Mouse (Mus musculus) heart, embryonic 13.5 days (tissue): Measurements from ENCODE around the gene Selenow. TPM values are rescaled to one million over a fixed set of nuclear protein-coding genes. Genes with fewer than 3 reads are reported as not detected.

ENCODE experiments used
- ATAC-seq: fragments of 200-750 bp; cut with Nextera tagmentation; 2 replicates; pipeline ENCODE4 v1.8.0; 2017; ENCODE audit warnings: moderate TSS enrichment; ENCODE audit not compliant: insufficient number of reproducible peaks, low FRiP score, low TSS enrichment; ENCODE audit errors: extremely low read depth
- H3K27ac ChIP-seq: fragments of 300-500 bp; sonication (generic); replicated peaks from 2 replicates; pipeline ENCODE4 v1.5.1; 2015; ENCODE audit warnings: moderate library complexity, mild to moderate bottlenecking, inconsistent platforms
- H3K27me3 ChIP-seq: fragments of 300-500 bp; sonication (generic); replicated peaks from 2 replicates; pipeline ENCODE4 v1.6.1; 2015; ENCODE audit warnings: mild to moderate bottlenecking, inconsistent platforms
- H3K36me3 ChIP-seq: fragments of 300-500 bp; sonication (generic); 2 replicates; pipeline ENCODE4 v1.6.1; 2015; ENCODE audit warnings: mild to moderate bottlenecking, inconsistent platforms
- H3K4me1 ChIP-seq: fragments of 300-500 bp; sonication (generic); 2 replicates; pipeline ENCODE4 v1.6.1; 2015; ENCODE audit warnings: inconsistent platforms
- H3K4me2 ChIP-seq: fragments of 300-500 bp; sonication (generic); 2 replicates; pipeline ENCODE4 v1.6.1; 2015; ENCODE audit warnings: inconsistent platforms, mild to moderate bottlenecking, moderate library complexity
- H3K4me3 ChIP-seq: fragments of 300-500 bp; sonication (generic); 2 replicates; pipeline ENCODE4 v1.5.1; 2015; ENCODE audit warnings: moderate library complexity, mild to moderate bottlenecking, inconsistent platforms
- H3K9ac ChIP-seq: fragments of 300-500 bp; sonication (generic); 2 replicates; pipeline ENCODE4 v1.6.1; 2015; ENCODE audit warnings: inconsistent platforms, mild to moderate bottlenecking, moderate library complexity
- H3K9me3 ChIP-seq: fragments of 300-500 bp; sonication (generic); 2 replicates; pipeline ENCODE4 v1.6.1; 2016; ENCODE audit warnings: inconsistent platforms
- WGBS: fragments of 180-500 bp; shearing (Covaris S2); methylation state at CpG from one replicate; pipeline ENCODE4 v1.1.7; 2015; ENCODE audit warnings: mixed read lengths; 5-methylcytosine and 5-hydroxymethylcytosine counted together
- polyA plus RNA-seq: library from polyadenylated mRNA; unstranded; fragments of >200 nt; fragmentation: Nextera tagmentation; extraction: Ambion mirVana; gene quantifications from 2 replicates; pipeline ENCODE4 v1.2.1, GENCODE M21; 2015

Gene Selenow
- 667 and 720 TPM in 2 replicates for polyA plus RNA-seq

DNA sequence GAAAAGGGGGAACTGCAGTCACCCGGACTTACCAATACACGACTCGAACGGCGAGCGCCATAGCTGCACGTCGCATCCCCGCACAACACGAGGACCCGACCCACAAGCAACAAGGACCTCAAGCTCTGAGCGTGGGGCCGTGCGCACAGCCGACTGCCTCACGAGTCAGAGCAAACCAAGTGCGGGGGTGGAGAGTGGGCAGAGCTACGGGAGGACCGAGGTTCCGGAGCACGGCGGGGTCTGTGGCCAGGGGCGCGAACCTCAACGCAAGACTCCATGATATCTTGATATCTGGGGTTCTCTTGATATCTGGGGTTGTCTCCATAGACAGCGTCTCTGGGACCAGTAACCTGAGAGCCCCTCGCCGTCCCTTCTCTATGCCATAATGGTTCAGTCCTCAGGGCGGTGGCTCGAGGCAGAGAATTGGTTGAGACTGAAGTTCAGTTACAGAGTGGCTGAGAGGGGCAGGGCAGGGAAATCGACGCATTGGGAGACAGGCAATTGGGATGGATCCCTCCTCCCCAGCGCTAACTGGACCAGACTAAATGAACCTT lies at the start of gene Selenow:
Selenow (minus strand) TSS at position 183 of the 554 bp plus-strand sequence.
- Histone ChIP-seq H3K4me2 (peak within 1 kb of the TSS; percentile 79), H3K36me3 (peaks cover 31% of the 10 kb centered on the region), H3K27ac (peak within 1 kb of the TSS; percentile 81), H3K9me3 (no peaks in the 10 kb centered on the region), H3K4me3 (peak within 1 kb of the TSS; percentile 86), H3K4me1 (peaks cover 25% of the 10 kb centered on the region), H3K9ac (peak within 1 kb of the TSS; percentile 93), H3K27me3 (0 out of 2 replicates have a peak, but pooled peaks cover 6% of the 10 kb centered on the region)
- WGBS: under 1% methylated on average over 33 of the region's 33 CpGs
- ATAC-seq: peak; percentile 92

DNA sequence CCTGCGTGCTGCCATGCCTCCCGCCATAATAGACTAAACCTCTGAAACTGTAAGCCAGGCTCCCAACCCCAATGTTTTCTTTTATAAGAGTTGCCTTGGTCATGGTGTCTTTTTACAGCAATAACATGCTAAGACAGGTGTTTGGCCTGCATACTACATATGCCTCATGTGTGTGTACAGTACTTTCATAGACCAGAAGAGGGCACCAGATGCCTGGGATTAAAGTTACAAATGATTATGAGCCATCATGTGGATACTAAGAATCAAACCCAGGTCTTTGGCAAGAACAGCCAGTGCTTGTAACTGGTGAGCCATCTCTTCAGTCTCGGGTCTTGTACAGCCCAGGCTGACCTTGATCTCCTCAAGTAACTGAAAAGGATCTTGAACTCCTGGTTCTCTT lies 47.5 kb upstream of the Selenow start:
- peaks cover 11% of the 10 kb centered on the region for H3K4me1 ChIP-seq
- no peak overlapping the region for H3K4me2 ChIP-seq
- WGBS: 83% methylated on average over 3 of the region's 3 CpGs
- H3K9ac ChIP-seq: no peak overlapping the region
- no peak for ATAC-seq
- H3K27me3 ChIP-seq: no peaks in the 10 kb centered on the region
- H3K9me3 ChIP-seq: no peaks in the 10 kb centered on the region
- H3K4me3 ChIP-seq: no peak overlapping the region
- H3K27ac ChIP-seq: no peak overlapping the region
- H3K36me3 ChIP-seq: peaks cover 51% of the 10 kb centered on the region

DNA sequence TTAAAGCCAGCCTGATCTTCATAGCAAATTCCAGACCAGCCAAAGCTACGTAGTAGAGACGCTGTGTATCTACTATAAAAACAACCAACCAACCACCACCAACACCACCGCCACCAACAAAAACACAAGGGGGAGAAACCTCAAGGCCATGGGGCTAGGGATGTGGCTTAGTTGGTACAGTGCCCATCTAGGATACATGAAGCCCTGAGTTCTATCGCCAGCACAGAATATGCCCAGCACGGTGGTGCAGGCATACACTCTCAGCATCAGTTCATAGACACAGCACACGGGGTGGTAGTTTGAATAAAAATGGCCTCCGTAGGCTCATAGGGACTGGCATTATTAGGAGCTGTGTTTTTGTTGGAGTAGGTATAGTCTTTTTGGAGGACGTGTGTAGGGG lies 46.1 kb upstream of the Selenow start:
- no peaks in the 10 kb centered on the region for H3K9me3 ChIP-seq
- H3K36me3 ChIP-seq: peaks cover 47% of the 10 kb centered on the region
- peaks cover 25% of the 10 kb centered on the region for H3K4me1 ChIP-seq
- H3K27me3 ChIP-seq: no peaks in the 10 kb centered on the region
- H3K9ac ChIP-seq: no peak overlapping the region
- no peak overlapping the region for H3K27ac ChIP-seq
- ATAC-seq: no peak
- no peak overlapping the region for H3K4me3 ChIP-seq
- 79% methylated on average over 8 of the region's 8 CpGs for WGBS
- no peak overlapping the region for H3K4me2 ChIP-seq

DNA sequence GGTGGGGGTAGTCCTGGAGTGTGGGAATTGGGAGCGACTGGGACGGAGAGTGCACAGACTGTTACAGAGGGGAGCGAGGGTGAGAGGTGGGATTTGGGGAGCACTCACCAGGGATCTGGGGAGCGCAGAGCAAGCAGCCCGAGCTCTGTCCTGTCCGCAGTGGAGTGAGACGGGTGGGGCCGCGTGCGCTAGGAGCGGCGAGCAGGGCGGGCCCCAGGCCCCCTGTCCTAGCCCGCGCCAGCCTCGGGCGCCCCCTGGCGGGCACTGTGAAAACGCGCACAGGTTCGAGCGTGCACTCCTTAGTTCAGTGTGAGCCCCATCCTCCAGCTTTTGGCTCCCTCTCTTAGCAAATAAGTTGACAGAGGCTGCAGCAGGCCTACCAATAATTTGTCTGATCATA lies 45.1 kb upstream of the Selenow start, which contains the start of gene Ehd2:
Ehd2 (minus strand) TSS at position 256 of the 400 bp plus-strand sequence.
- Histone ChIP-seq H3K4me1 (peaks cover 35% of the 10 kb centered on the region), H3K9me3 (no peaks in the 10 kb centered on the region), H3K36me3 (peaks cover 39% of the 10 kb centered on the region), H3K27me3 (no peaks in the 10 kb centered on the region), H3K27ac (peak within 1 kb of the TSS; percentile 36; the same call in 1 of the 2 replicates), H3K4me2 (peak within 1 kb of the TSS; percentile 72), H3K4me3 (peak within 1 kb of the TSS; percentile 63), H3K9ac (peak within 1 kb of the TSS; percentile 86)
- ATAC-seq: peak; percentile 79
- WGBS: under 1% methylated on average over 15 of the region's 22 CpGs

DNA sequence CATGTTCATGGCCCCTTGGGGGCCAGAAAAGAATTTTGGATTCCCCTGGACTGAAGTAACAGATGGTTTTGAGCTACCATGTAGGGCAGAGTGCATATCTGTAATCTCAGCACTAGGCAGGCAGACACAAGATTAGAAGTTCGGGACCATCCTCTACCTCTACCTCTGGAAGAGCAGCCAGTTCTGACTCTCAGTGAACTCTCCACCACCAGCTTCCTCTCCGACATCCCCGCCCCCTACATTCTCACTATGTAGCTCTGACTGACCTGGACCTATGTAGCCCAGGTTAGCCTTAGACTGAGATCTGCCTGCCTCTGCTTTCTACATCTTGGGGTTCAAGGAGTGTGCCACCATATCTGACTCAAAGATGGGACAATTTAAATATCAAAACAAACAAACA lies 44.3 kb upstream of the Selenow start:
- Histone ChIP-seq H3K9ac (peak overlapping the region; percentile 86), H3K9me3 (no peaks in the 10 kb centered on the region), H3K4me1 (peaks cover 43% of the 10 kb centered on the region), H3K4me3 (peak overlapping the region; percentile 63), H3K4me2 (peak overlapping the region; percentile 72), H3K27ac (peak overlapping the region; percentile 36; the same call in 1 of the 2 replicates), H3K27me3 (no peaks in the 10 kb centered on the region), H3K36me3 (peaks cover 31% of the 10 kb centered on the region)
- ATAC-seq: no peak
- WGBS: 58% methylated on average over 3 of the region's 3 CpGs

GRCm38 (mm10) chr7:15963798-15964652 lies 41.8 kb upstream of the Selenow start:
- Histone ChIP-seq H3K27ac (peak overlapping the region; percentile 91), H3K27me3 (no peaks in the 10 kb centered on the region), H3K9me3 (no peaks in the 10 kb centered on the region), H3K4me2 (peak overlapping the region; percentile 72), H3K9ac (peak overlapping the region; percentile 70), H3K36me3 (peaks cover 24% of the 10 kb centered on the region), H3K4me1 (peaks cover 54% of the 10 kb centered on the region), H3K4me3 (peak overlapping the region; percentile 24)
- WGBS: 71% methylated on average over 32 of the region's 32 CpGs
- ATAC-seq: no peak

DNA sequence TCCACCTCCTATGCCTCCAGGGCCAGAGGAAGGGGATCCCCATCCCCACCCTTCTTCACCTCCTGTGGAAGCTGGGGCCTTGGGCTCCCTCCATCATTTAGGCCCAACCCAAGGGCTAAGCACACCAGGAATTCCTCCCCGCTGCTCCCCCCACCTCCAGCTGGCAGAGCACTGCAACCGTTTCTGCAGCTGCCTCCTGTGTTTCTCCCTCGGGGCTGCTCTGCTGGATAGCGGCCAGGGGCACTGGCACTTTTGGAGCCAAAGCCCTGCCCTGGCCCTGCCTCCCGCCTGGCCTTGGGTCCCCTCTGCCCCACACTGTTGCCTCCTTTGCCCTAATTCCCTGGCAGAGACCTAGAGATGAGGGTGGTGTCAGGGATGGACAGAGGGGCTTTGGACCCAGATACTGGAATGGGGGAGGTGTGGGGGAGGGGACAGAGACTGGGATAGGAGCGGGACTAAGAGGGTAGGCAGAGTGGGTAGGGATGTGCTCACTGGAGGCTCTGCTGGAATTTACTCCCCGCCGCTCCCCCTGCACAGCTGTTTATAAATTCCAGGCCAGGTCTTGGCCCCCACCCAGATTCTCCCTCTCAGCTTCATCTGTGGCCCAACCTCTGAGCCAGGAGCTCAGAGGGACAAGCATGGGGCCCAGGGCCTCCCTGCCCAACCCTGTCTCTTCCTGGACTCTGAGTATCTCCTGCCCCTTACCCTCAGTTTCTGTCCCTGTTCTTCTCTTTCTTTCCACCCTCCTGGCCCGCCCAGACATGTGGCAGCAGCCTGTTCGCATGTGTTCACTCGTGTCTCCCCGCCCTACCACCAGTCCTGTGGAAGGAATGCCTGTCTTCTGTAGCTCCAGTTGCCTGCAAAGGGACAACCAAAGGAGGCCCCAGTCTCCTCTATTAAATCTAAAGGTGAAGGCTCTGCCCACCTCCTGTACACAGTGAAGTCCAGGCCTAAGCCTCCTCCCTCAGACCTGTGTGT lies 40.4 kb upstream of the Selenow start:
- WGBS: 17% methylated on average over 12 of the region's 12 CpGs
- peak; percentile 28; the same call in 1 of the 2 replicates for ATAC-seq
- H3K36me3 ChIP-seq: peaks cover 38% of the 10 kb centered on the region
- H3K9ac ChIP-seq: peak overlapping the region; percentile 65
- H3K4me2 ChIP-seq: peak overlapping the region; percentile 72
- H3K4me1 ChIP-seq: peaks cover 54% of the 10 kb centered on the region
- peak overlapping the region; percentile 13 for H3K4me3 ChIP-seq
- H3K27ac ChIP-seq: peak overlapping the region; percentile 91
- peaks cover 1% of the 10 kb centered on the region for H3K27me3 ChIP-seq
- H3K9me3 ChIP-seq: no peaks in the 10 kb centered on the region

GRCm38 (mm10) chr7:15961798-15962197 lies 39.6 kb upstream of the Selenow start:
- 83% methylated on average over 7 of the region's 7 CpGs for WGBS
- Histone ChIP-seq H3K9me3 (no peaks in the 10 kb centered on the region), H3K27me3 (peaks cover 5% of the 10 kb centered on the region), H3K4me1 (peaks cover 54% of the 10 kb centered on the region), H3K4me2 (peak overlapping the region; percentile 72), H3K27ac (peak overlapping the region; percentile 91), H3K36me3 (peaks cover 46% of the 10 kb centered on the region), H3K9ac (peak overlapping the region; percentile 65; the same call in 1 of the 2 replicates), H3K4me3 (no peak overlapping the region)
- ATAC-seq: no peak

GRCm38 (mm10) chr7:15961239-15961638 lies 39.0 kb upstream of the Selenow start:
- Histone ChIP-seq H3K9ac (no peak overlapping the region), H3K9me3 (no peaks in the 10 kb centered on the region), H3K4me2 (peak overlapping the region; percentile 72), H3K36me3 (peaks cover 52% of the 10 kb centered on the region), H3K4me1 (peaks cover 57% of the 10 kb centered on the region), H3K27ac (peak overlapping the region; percentile 91), H3K27me3 (peaks cover 5% of the 10 kb centered on the region), H3K4me3 (no peak overlapping the region)
- ATAC-seq: no peak
- WGBS: 41% methylated on average over 4 of the region's 4 CpGs

- WGBS: 47% methylated on average over 4 of the region's 4 CpGs
- peaks cover 5% of the 10 kb centered on the region for H3K27me3 ChIP-seq
- peak overlapping the region; percentile 12; the same call in 1 of the 2 replicates for H3K4me2 ChIP-seq
- no peak for ATAC-seq
- peak overlapping the region; percentile 91 for H3K27ac ChIP-seq
- peaks cover 57% of the 10 kb centered on the region for H3K36me3 ChIP-seq
- no peak overlapping the region for H3K4me3 ChIP-seq
- H3K4me1 ChIP-seq: peaks cover 60% of the 10 kb centered on the region
- no peak overlapping the region for H3K9ac ChIP-seq
- H3K9me3 ChIP-seq: no peaks in the 10 kb centered on the region
Measured at GRCm38 (mm10) chr7:15960691-15961090, 38.5 kb upstream of the Selenow start.
